Mouse (Mus musculus): ENCODE results near the gene Baz1b.

DNA sequence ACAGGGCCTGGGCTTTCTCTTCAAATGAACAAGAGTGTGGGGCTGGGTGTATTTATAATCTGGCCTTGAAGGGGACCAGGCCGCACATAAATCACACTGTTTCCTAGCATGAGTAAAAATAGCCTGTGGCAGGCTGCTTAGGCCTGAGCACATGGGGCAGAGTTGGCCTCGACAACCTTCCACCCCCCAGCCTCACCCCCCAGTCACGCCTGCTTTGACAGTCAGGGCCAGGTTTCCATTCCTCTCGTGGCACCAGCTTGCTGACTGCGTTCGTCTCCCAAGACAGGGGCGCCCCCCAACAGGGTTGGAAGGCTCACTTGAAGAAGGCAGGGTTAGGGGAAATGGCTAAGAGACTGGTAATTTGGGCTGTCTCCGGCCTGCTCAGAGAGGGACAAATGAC lies 82.4 kb downstream of the Baz1b start:
- TF ChIP-seq EP300 (IDR thresholded peaks at IDR 0.05; ENCODE audit: low read depth) (no peak), CTCF (IDR thresholded peaks at IDR 0.05; ENCODE audit: low read depth) (no peak)
